Mouse (Mus musculus) E14TG2a.4 (cell line): ENCODE results near the gene Plek2.

Experiments
- CTCF ChIP-seq: conservative IDR thresholded peaks from 2 replicates; pipeline ENCODE4 v1.5.1; 2014; ENCODE audit warnings: low read length
- NANOG ChIP-seq: IDR thresholded peaks from 2 replicates; pipeline ENCODE4 v1.6.1; 2014; ENCODE audit warnings: borderline replicate concordance, low read length, mixed read lengths

DNA sequence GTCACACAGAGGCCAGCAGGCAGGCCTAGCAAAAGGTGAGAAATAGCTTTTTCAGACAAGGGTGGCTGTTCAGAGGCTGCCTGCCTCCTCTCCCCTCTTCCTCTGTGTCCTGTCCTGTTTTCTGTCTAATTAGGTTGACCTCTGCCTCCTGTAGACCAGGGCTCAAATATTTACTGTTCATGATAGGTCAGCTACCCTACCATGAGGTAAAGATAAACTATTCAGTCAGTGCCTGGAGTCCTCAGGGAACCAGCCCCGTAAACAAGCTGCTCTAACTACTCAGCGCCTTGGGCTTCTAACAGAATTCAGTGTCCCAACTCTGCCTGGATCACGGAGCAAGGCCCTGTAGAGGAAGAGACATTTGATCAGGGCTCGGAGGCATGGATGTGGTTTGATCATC is 29.7 kb upstream of the Plek2 start:
- TF ChIP-seq CTCF: no peak
- no peak for TF ChIP-seq NANOG
